Mouse (Mus musculus) neural tube, embryonic 11.5 days (tissue): ENCODE results near the gene Ppwd1. TPM values are rescaled to one million over a fixed set of nuclear protein-coding genes. Genes with fewer than 3 reads are reported as not detected.
"Not testable (repeated sequence)": the region's sequence is repeated elsewhere in the genome, so short reads cannot be mapped to it uniquely, and the experiment has no call there.

Experiments
- ATAC-seq: fragments of 200-750 bp; cut with Nextera tagmentation; 2 replicates; pipeline ENCODE4 v1.8.0; 2017; ENCODE audit warnings: moderate number of reproducible peaks, mild to moderate bottlenecking, moderate TSS enrichment, moderate library complexity; ENCODE audit not compliant: insufficient read depth, low FRiP score, low TSS enrichment
- DNase-seq: peaks from one replicate; pipeline ENCODE4 v3.0.0-alpha.2; 2015; ENCODE audit warnings: low spot score
- H3K27ac ChIP-seq: fragments of 300-500 bp; sonication (generic); 2 replicates; pipeline ENCODE4 v1.5.1; 2014; ENCODE audit warnings: low read depth, mild to moderate bottlenecking, low read length
- H3K27me3 ChIP-seq: fragments of 300-500 bp; sonication (generic); 2 replicates; pipeline ENCODE4 v1.6.1; 2014; ENCODE audit warnings: mild to moderate bottlenecking, low read length, mixed read lengths; ENCODE audit not compliant: control insufficient read depth, insufficient read depth
- H3K36me3 ChIP-seq: fragments of 300-500 bp; sonication (generic); 2 replicates; pipeline ENCODE4 v1.6.1; 2014; ENCODE audit warnings: mild to moderate bottlenecking, low read length, moderate library complexity, mixed read lengths; ENCODE audit not compliant: control insufficient read depth, insufficient read depth
- H3K4me1 ChIP-seq: fragments of 300-500 bp; sonication (generic); 2 replicates; pipeline ENCODE4 v1.6.1; 2014; ENCODE audit warnings: low read length, mixed read lengths; ENCODE audit not compliant: control insufficient read depth, insufficient read depth
- H3K4me2 ChIP-seq: fragments of 300-500 bp; sonication (generic); 2 replicates; pipeline ENCODE4 v1.6.1; 2014; ENCODE audit warnings: low read depth, mild to moderate bottlenecking, moderate library complexity
- H3K4me3 ChIP-seq: fragments of 300-500 bp; sonication (generic); 2 replicates; pipeline ENCODE4 v1.5.1; 2014; ENCODE audit warnings: low read depth, low read length
- H3K9ac ChIP-seq: fragments of 300-500 bp; sonication (generic); 2 replicates; pipeline ENCODE4 v1.6.1; 2014; ENCODE audit warnings: mild to moderate bottlenecking, low read length
- H3K9me3 ChIP-seq: fragments of 300-500 bp; sonication (generic); 2 replicates; pipeline ENCODE4 v1.6.1; 2016; ENCODE audit warnings: low read length; ENCODE audit not compliant: control insufficient read depth
- WGBS: fragments of 180-500 bp; shearing (Covaris S2); extraction: QIAGEN DNeasy Blood & Tissue Kit; methylation state at CpG from one replicate; pipeline ENCODE4 v1.1.7; 2014; 5-methylcytosine and 5-hydroxymethylcytosine counted together
- polyA plus RNA-seq: library from polyadenylated mRNA; unstranded; fragments of >200 nt; fragmentation: Nextera tagmentation; extraction: Ambion mirVana; gene quantifications from 2 replicates; pipeline ENCODE4 v1.2.1, GENCODE M21; 2014

Ppwd1 gene
- 15.5 and 16.4 TPM in 2 replicates for polyA plus RNA-seq

DNA sequence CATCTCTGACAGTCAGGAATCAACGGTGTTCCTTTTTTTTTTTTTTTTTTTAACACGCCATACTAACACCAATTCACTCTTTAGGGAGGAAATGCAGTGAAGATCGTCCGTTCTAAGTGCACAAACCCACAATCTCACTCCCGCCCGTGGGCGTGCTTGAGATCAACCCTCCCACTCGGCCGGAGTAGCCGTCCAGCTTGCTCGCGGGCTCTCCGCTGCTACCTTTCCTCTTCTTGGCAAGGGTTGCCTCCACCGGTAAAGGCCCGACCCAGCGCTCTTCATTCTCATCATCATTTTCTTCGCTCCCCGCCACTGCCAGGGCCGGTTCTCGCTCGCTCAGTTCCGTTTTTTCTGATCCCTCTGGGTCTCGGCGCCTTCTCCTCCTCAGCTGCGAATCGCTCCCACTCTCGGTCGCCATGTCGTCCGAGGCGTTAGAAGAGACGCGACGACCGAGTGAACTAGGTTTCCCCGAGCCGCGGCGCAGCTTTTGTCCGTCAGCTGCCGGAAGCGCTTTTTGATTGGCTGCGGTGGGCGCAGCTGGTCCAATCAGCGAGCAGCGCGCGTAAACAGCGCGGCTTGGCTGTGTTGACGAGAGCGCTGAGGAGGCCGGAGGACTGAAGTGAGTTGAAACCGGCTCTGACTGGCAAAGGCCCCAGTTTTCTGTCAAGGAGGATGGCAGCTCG lies at the start of gene Ppwd1, which contains the start of gene Cenpk:
Gene Ppwd1, minus strand, starts transcription at position 460 of the 683 bp plus-strand sequence.
Gene Cenpk, plus strand, starts transcription at position 228 of the 683 bp plus-strand sequence.
- H3K9me3 ChIP-seq = no peaks in the 10 kb centered on the region
- H3K27ac ChIP-seq = peak within 1 kb of the TSS; percentile 83
- peaks cover 3% of the 10 kb centered on the region; the same call in 1 of the 2 replicates for H3K4me1 ChIP-seq
- peak within 1 kb of the TSS; percentile 65 for H3K4me2 ChIP-seq
- WGBS = under 1% methylated on average over 55 of the region's 55 CpGs
- no peaks in the 10 kb centered on the region for H3K27me3 ChIP-seq
- H3K9ac ChIP-seq = peak within 1 kb of the TSS; percentile 83
- H3K4me3 ChIP-seq = peak within 1 kb of the TSS; percentile 82
- ATAC-seq (peak; percentile 98), DNase-seq (peak; percentile 99)
- H3K36me3 ChIP-seq = no peaks in the 10 kb centered on the region

DNA sequence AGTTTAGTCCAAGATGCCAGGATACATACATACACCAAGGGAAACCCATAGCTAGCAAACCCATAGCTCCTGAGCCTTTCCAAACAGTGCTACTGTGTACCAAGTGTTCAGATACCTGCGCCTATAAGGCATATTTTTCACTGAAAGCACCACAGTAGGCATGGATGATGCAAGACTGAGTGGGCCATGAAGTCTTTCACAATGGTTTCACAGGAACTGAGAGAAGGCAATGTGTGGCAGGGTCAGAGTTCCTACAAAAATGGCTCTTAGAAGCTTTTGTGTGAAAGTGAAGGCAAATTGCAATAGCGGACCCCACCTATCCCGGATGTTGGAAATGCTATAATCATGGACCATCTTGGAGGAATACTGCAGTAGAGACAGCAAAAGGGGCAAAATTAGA lies 30.4 kb upstream of the Ppwd1 start:
- H3K27me3 ChIP-seq = no peaks in the 10 kb centered on the region
- H3K4me3 ChIP-seq = no peak overlapping the region
- ATAC-seq (no peak), DNase-seq (no peak)
- H3K27ac ChIP-seq = no peak overlapping the region
- H3K4me1 ChIP-seq = no peaks in the 10 kb centered on the region
- H3K4me2 ChIP-seq = no peak overlapping the region
- no peak overlapping the region for H3K9ac ChIP-seq
- no peaks in the 10 kb centered on the region for H3K9me3 ChIP-seq
- 91% methylated on average over 3 of the region's 3 CpGs for WGBS
- no peaks in the 10 kb centered on the region for H3K36me3 ChIP-seq

DNA sequence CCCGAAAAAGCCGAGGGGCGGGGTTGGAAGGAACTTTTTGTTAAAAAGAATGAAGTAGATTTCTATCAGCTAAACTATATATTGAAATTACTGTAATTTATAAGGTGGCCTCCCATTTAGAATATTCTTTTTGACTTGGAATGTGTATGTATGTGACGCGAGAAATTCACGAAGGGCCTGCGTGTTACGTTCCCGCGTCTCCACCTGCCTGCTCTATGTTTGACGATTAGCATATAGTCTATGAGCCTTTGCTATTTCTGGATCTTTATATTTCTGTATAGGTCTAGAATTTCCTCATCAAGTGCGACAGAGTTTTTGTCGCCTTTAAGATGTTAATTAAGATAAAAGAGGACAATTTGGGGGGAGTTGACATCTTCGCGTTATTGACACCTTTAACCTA lies 538 bp upstream of the Ppwd1 start:
- Histone ChIP-seq H3K4me1 (peaks cover 3% of the 10 kb centered on the region; the same call in 1 of the 2 replicates), H3K4me3 (peak overlapping the region; percentile 82), H3K9me3 (no peaks in the 10 kb centered on the region), H3K4me2 (peak overlapping the region; percentile 64), H3K36me3 (no peaks in the 10 kb centered on the region), H3K27ac (peak overlapping the region; percentile 49; the same call in 1 of the 2 replicates), H3K27me3 (no peaks in the 10 kb centered on the region), H3K9ac (peak overlapping the region; percentile 81)
- DNase-seq (no peak), ATAC-seq (peak; percentile 43; the same call in 1 of the 2 replicates)
- WGBS = 8% methylated on average over 15 of the region's 15 CpGs

DNA sequence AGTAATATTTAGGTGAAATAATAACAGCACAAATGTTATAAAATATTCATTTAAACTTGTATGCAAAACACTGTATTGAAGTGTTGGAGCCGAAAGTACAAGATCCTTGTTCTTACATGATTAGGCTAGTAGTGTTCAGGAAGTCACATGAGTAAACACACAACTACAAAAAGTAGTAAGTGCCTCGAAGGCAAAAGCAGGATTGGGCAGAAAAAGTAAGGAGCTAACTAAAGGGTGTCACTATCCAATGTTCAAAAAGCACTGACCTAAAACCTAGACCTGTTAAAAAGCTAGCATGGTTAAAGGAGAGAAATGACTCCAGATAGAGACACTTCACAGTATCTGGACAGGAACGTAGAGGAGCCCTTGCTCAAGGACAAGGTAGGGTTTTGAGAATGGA lies 1.2 kb downstream of the Ppwd1 start:
- ATAC-seq (no peak), DNase-seq (no peak)
- WGBS = 86% methylated on average over 3 of the region's 3 CpGs
- no peaks in the 10 kb centered on the region for H3K27me3 ChIP-seq
- H3K4me1 ChIP-seq = peaks cover 3% of the 10 kb centered on the region; the same call in 1 of the 2 replicates
- H3K27ac ChIP-seq = no peak overlapping the region
- H3K4me3 ChIP-seq = peak overlapping the region; percentile 82
- no peaks in the 10 kb centered on the region for H3K36me3 ChIP-seq
- H3K9ac ChIP-seq = no peak overlapping the region
- peak overlapping the region; percentile 65 for H3K4me2 ChIP-seq
- no peaks in the 10 kb centered on the region for H3K9me3 ChIP-seq

DNA sequence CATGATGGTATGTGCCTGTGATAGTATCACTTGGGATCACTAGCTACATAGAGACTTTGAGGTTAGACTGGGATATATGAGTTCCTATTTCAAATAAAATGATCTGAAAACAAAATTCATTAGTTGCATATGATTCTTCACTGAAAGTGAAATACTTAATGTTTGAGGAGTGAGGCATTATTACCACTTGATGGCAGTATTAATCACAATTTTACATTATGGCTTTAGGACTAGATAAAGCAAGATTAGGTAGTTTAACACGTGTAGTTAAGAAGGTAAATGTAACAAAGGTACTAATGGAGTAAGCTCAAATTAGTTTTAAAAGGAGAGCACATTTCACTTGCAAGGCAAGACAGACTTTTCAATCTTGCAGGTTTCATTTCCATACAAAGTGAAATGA lies 24.3 kb downstream of the Ppwd1 start:
- Histone ChIP-seq H3K27me3 (no peaks in the 10 kb centered on the region), H3K4me1 (no peaks in the 10 kb centered on the region), H3K9ac (no peak overlapping the region), H3K9me3 (no peaks in the 10 kb centered on the region), H3K27ac (no peak overlapping the region), H3K4me2 (no peak overlapping the region), H3K4me3 (no peak overlapping the region), H3K36me3 (peaks cover 3% of the 10 kb centered on the region; the same call in 1 of the 2 replicates)
- no peak for DNase-seq
- 70% methylated on average over 1 of the region's 1 CpGs for WGBS
- ATAC-seq = no peak

DNA sequence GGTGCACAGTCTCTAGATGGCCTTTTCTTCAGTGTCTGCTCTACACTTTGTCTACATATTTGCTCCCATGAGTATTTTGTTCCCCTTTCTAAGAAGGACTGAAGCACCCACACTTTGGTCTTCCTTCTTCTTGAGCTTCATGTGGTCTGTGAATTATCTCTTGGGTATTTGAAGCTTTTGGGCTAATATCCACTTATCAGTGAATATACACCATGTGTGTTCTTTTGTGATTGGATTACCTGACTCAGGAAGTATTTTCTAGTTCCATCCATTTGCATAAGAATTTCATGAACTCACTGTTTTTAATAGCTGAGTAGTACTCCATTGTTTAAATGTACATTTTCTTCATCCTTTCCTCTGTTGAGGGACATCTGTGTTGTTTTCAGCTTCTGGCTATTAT lies 32.8 kb downstream of the Ppwd1 start:
- not testable (repeated sequence) for DNase-seq, H3K9me3 ChIP-seq, H3K4me2 ChIP-seq, H3K27me3 ChIP-seq, H3K4me1 ChIP-seq, H3K27ac ChIP-seq, H3K4me3 ChIP-seq, ATAC-seq, H3K9ac ChIP-seq, H3K36me3 ChIP-seq

DNA sequence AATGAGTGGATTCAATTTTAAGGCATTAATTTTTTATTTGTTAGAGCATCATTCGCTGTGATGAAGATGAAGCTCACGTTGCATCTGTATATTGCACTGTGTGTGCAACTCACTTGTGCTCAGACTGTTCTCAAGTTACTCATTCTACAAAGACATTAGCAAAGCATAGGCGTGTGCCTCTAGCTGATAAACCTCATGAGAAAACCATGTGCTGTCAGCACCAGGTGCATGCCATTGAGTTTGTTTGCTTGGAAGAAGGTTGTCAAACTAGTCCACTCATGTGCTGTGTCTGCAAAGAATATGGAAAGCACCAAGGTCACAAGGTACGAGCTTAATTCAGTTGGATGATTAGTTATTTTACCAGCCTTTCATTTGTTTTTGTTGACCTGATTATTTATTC lies 41.3 kb downstream of the Ppwd1 start:
- Histone ChIP-seq H3K27ac (no peak overlapping the region), H3K9ac (no peak overlapping the region), H3K4me2 (no peak overlapping the region), H3K27me3 (no peaks in the 10 kb centered on the region), H3K4me3 (no peak overlapping the region), H3K36me3 (0 out of 2 replicates have a peak, but pooled peaks cover 4% of the 10 kb centered on the region), H3K4me1 (no peaks in the 10 kb centered on the region), H3K9me3 (no peaks in the 10 kb centered on the region)
- DNase-seq (no peak), ATAC-seq (no peak)
- WGBS = 86% methylated on average over 4 of the region's 4 CpGs

DNA sequence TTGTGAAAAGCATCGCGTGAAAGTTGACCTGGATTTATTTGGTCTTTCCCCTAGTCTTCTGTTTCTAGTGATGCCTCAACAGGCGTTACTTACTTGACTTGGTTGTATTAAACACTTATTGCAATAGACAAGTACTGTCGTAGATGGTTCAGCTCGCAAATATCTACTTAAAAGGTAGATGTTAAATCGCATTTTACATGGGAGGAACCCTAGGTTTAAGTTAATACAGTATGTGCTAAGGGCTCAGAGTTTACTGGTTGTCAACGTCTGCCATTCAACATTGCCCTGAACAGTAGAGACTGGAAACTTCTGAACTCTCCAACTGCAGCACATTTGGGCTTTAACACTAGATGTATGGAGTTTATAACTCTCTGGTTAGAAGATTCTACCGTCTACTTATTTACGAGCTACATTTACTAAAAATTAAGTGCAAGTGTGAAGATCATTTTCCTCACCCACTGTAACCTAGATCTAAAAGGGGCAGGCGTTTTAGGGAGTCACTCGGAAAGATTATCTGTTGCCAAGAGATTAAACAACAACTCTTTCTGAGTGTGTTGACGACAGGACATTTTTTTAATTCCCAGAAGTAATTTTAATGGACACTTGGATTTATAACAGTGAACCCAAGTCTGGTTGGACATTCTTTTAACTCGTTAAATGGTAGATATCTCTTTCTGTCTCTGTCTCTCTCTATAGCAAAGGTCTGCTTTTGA lies 49.3 kb downstream of the Ppwd1 start:
- Histone ChIP-seq H3K4me1 (peaks cover 9% of the 10 kb centered on the region; the same call in 1 of the 2 replicates), H3K36me3 (no peaks in the 10 kb centered on the region), H3K4me3 (peak overlapping the region; percentile 80), H3K27ac (no peak overlapping the region; the same call in 1 of the 2 replicates), H3K9me3 (no peaks in the 10 kb centered on the region), H3K4me2 (peak overlapping the region; percentile 49), H3K27me3 (no peaks in the 10 kb centered on the region), H3K9ac (peak overlapping the region; percentile 80)
- DNase-seq (no peak), ATAC-seq (no peak)
- WGBS = 23% methylated on average over 13 of the region's 13 CpGs
